Mouse (Mus musculus) liver, embryonic 16.5 days (tissue): ENCODE results near the gene Klf3. TPM values are rescaled to one million over a fixed set of nuclear protein-coding genes. Genes with fewer than 3 reads are reported as not detected.

ENCODE experiments used
- polyA plus RNA-seq: library from polyadenylated mRNA; unstranded; fragments of >200 nt; fragmentation: Nextera tagmentation; extraction: Ambion mirVana; gene quantifications from 2 replicates; pipeline ENCODE4 v1.2.1, GENCODE M21; 2015

The Klf3 gene
- polyA plus RNA-seq, 1 experiment from 2014 or later: 88.9 TPM

Other genes starting within 250 kb of the Klf3 start
- gene Tlr1, start 130.2 kb downstream of the Klf3 start, polyA plus RNA-seq: 0.86 and 1.5 TPM in 2 replicates
- gene Tlr6, start 156.7 kb downstream of the Klf3 start, polyA plus RNA-seq: 0.42 and 0.89 TPM in 2 replicates
- gene Fam114a1, start 166.7 kb downstream of the Klf3 start, polyA plus RNA-seq: 12.9 and 13.3 TPM in 2 replicates